Mouse (Mus musculus) thymus, adult 2 months (tissue): ENCODE data around the gene Radil.

Source experiments
- CTCF ChIP-seq: fragments of 200-500 bp; IDR thresholded peaks from 2 replicates; pipeline ENCODE4 v1.5.1; 2012; ENCODE audit warnings: mild to moderate bottlenecking, control low read depth, low read length, moderate library complexity, borderline replicate concordance; ENCODE audit not compliant: control insufficient read depth, poor library complexity, insufficient read depth; ENCODE audit errors: extremely low read depth
- POLR2A ChIP-seq: fragments of 200-500 bp; IDR thresholded peaks from 2 replicates; pipeline ENCODE4 v1.6.1; 2012; ENCODE audit warnings: mild to moderate bottlenecking, low read length, control low read depth, moderate library complexity; ENCODE audit not compliant: control insufficient read depth, poor library complexity, insufficient read depth; ENCODE audit errors: extremely low read depth

- TF ChIP-seq CTCF, result no peak
- no peak for TF ChIP-seq POLR2A
These were observed 99.1 kb downstream of the Radil start for GRCm38 (mm10) chr5:142451759-142452158.
